15 mouse cellular contexts compared by ENCODE assay signal in genomic region chr13:54759496-54759895, GRCm38 (mm10). TPM values are rescaled to one million over a fixed set of nuclear protein-coding genes. Genes with fewer than 3 reads are reported as not detected.
DNase-seq lines count a peak whose midpoint lies in the region; ATAC-seq and TF ChIP-seq lines count a peak whose summit lies in the region.
"Had no signal": no experiment of that assay in that cellular context is flagged by ENCODE, and none has a peak within 500 bp of the region (broad histone marks: within the 10 kb centered on the region; RNA-seq: fewer than 3 reads in every experiment).

No protein-coding gene starts in this region.

- peak overlapping the region; percentile 80; the same call in 1 of the 2 replicates for H3K4me2 ChIP-seq in forebrain, embryonic 11.5 days (ENCODE audit: low read depth, low read length, severe bottlenecking)
- no peak overlapping the region for H3K4me2 ChIP-seq in heart, embryonic 11.5 days

- peaks cover 37% of the 10 kb centered on the region for H3K4me1 ChIP-seq in E14TG2a.4 (replicated peaks; ENCODE audit: low read depth, low read length)
- H3K4me1 ChIP-seq in forebrain, embryonic 11.5 days (replicated peaks; ENCODE audit: control insufficient read depth, insufficient read depth, low read length) = peaks cover 11% of the 10 kb centered on the region
- H3K4me1 ChIP-seq in midbrain, embryonic 10.5 days = peaks cover 46% of the 10 kb centered on the region
- peaks cover 8% of the 10 kb centered on the region; the same call in 1 of the 2 replicates for H3K4me1 ChIP-seq in heart, embryonic 11.5 days (ENCODE audit: control insufficient read depth, insufficient read depth, low read length)

- H3K9ac ChIP-seq in forebrain, embryonic 11.5 days (ENCODE audit: low read length) = no peak overlapping the region
- no peak overlapping the region for H3K9ac ChIP-seq in heart, embryonic 11.5 days (ENCODE audit: low read depth, low read length)
- H3K9ac ChIP-seq: embryonic facial prominence, embryonic 13.5 days; stomach, embryonic 15.5 days had no signal

- peaks cover 73% of the 10 kb centered on the region for H3K27me3 ChIP-seq in E14TG2a.4 (ENCODE audit: insufficient read depth, low read length)
- peaks cover 10% of the 10 kb centered on the region for H3K27me3 ChIP-seq in forebrain, embryonic 11.5 days (ENCODE audit: control insufficient read depth, insufficient read depth, low read length)
- peaks cover 85% of the 10 kb centered on the region for H3K27me3 ChIP-seq in midbrain, embryonic 10.5 days (ENCODE audit: low read depth, poor library complexity, severe bottlenecking)
- H3K27me3 ChIP-seq in heart, embryonic 11.5 days (ENCODE audit: control insufficient read depth, insufficient read depth, low read length) = peaks cover 66% of the 10 kb centered on the region

- no peaks in the 10 kb centered on the region for H3K9me3 ChIP-seq in E14TG2a.4 (ENCODE audit: low read length)
- H3K9me3 ChIP-seq in forebrain, embryonic 11.5 days (ENCODE audit: control insufficient read depth, low read length) = no peaks in the 10 kb centered on the region
- H3K9me3 ChIP-seq in midbrain, embryonic 10.5 days (replicated peaks) = no peaks in the 10 kb centered on the region
- H3K9me3 ChIP-seq in heart, embryonic 11.5 days (replicated peaks; ENCODE audit: control insufficient read depth, low read length) = no peaks in the 10 kb centered on the region
- H3K9me3 ChIP-seq: embryonic facial prominence, embryonic 13.5 days; G1E; stomach, embryonic 15.5 days had no signal

- ATAC-seq in forebrain, embryonic 11.5 days (replicated peaks; ENCODE audit: low FRiP score) = 0 out of 2 replicates have a peak, but pooled peaks have one; percentile 15
- ATAC-seq in heart, embryonic 11.5 days (replicated peaks; ENCODE audit: insufficient number of reproducible peaks, low FRiP score, low TSS enrichment) = no peak

- WGBS in forebrain, embryonic 11.5 days = 4% methylated on average over 7 of the region's 7 CpGs
- WGBS in midbrain, embryonic 10.5 days = 4% methylated on average over 7 of the region's 7 CpGs
- 21% methylated on average over 7 of the region's 7 CpGs for whole genome bisulfite sequencing in heart, embryonic 11.5 days (ENCODE audit: insufficient replicate concordance)

- TF ChIP-seq CTCF in E14TG2a.4 (conservative IDR thresholded peaks at IDR 0.05; ENCODE audit: low read length) = no peak

- peak; percentile 29 for DNase-seq in MN1 (ENCODE audit: low spot score)
- DNase-seq in forebrain, embryonic 11.5 days (ENCODE audit: low spot score) = no peak
- no peak for DNase-seq in midbrain, embryonic 10.5 days (ENCODE audit: low spot score)
- DNase-seq in thymus, postnatal 0 days (ENCODE audit: low spot score) = no peak
- DNase-seq in lung, postnatal 10 days = no peak
- DNase-seq in kidney, postnatal 14 days = no peak
- DNase-seq: adrenal gland, postnatal 25 days; gastrocnemius, postnatal 25 days had no signal

- 0 out of 2 replicates have a peak overlapping the region, but pooled peaks have one; percentile 26 for H3K4me3 ChIP-seq in E14TG2a.4 (replicated peaks; ENCODE audit: low read length)
- H3K4me3 ChIP-seq in forebrain, embryonic 11.5 days (ENCODE audit: low read depth, low read length) = no peak overlapping the region
- peak overlapping the region; percentile 61 for H3K4me3 ChIP-seq in midbrain, embryonic 10.5 days
- no peak overlapping the region for H3K4me3 ChIP-seq in heart, embryonic 11.5 days (ENCODE audit: low read depth, low read length)
- H3K4me3 ChIP-seq: embryonic facial prominence, embryonic 13.5 days had no signal

- H3K27ac ChIP-seq in forebrain, embryonic 11.5 days (ENCODE audit: low read depth, low read length) = no peak overlapping the region
- H3K27ac ChIP-seq in midbrain, embryonic 10.5 days (replicated peaks) = peak overlapping the region; percentile 84
- no peak overlapping the region for H3K27ac ChIP-seq in heart, embryonic 11.5 days (ENCODE audit: low read depth, low read length)
- H3K27ac ChIP-seq: embryonic facial prominence, embryonic 13.5 days; macrophage; stomach, embryonic 15.5 days had no signal

- no peaks in the 10 kb centered on the region for H3K36me3 ChIP-seq in E14TG2a.4 (ENCODE audit: insufficient read depth, low read length)
- no peaks in the 10 kb centered on the region for H3K36me3 ChIP-seq in forebrain, embryonic 11.5 days (ENCODE audit: control insufficient read depth, insufficient read depth, low read length)
- H3K36me3 ChIP-seq in midbrain, embryonic 10.5 days = no peaks in the 10 kb centered on the region
- H3K36me3 ChIP-seq in heart, embryonic 11.5 days (ENCODE audit: control insufficient read depth, insufficient read depth, low read length) = no peaks in the 10 kb centered on the region
- H3K36me3 ChIP-seq: embryonic facial prominence, embryonic 13.5 days; G1E; stomach, embryonic 15.5 days had no signal

RNA-seq across cellular contexts. Expression of gene Sncb, which starts 6.9 kb away (rescaled TPM):
- 1.3 and 2.6 TPM in 2 replicates for polyA plus RNA-seq in forebrain, embryonic 11.5 days (2014; fragmentation: Nextera tagmentation; extraction: Ambion mirVana)
- polyA plus RNA-seq in midbrain, embryonic 10.5 days (2016; fragmentation: Nextera tagmentation; extraction: Ambion mirVana) = 1.5 TPM in 2 replicates
- polyA plus RNA-seq in heart, embryonic 11.5 days (2014; fragmentation: Nextera tagmentation; extraction: Ambion mirVana) = 0.27 and 0.59 TPM in 2 replicates
- 0.31 TPM in 1 of 2 replicates, not detected in the other for polyA plus RNA-seq in thymus, postnatal 0 days (2015; fragmentation: Nextera tagmentation; extraction: Ambion mirVana)
- polyA plus RNA-seq: G1E; liver, adult 2 months; macrophage had no signal

RNA-seq across cellular contexts. Expression of gene Gprin1, which starts 9.8 kb away (rescaled TPM):
- polyA plus RNA-seq in forebrain, embryonic 11.5 days (2014; fragmentation: Nextera tagmentation; extraction: Ambion mirVana) = 8.2 and 13.5 TPM in 2 replicates
- polyA plus RNA-seq in midbrain, embryonic 10.5 days (2016; fragmentation: Nextera tagmentation; extraction: Ambion mirVana) = 0.88 and 1.1 TPM in 2 replicates
- polyA plus RNA-seq in heart, embryonic 11.5 days (2014; fragmentation: Nextera tagmentation; extraction: Ambion mirVana) = 0.13 TPM in 2 replicates
- polyA plus RNA-seq in thymus, postnatal 0 days (2015; fragmentation: Nextera tagmentation; extraction: Ambion mirVana) = 0.77 and 1.0 TPM in 2 replicates
- polyA plus RNA-seq: G1E; liver, adult 2 months; macrophage had no signal

RNA-seq across cellular contexts. Expression of gene Eif4e1b, which starts 24.3 kb away (rescaled TPM):
- not detected in 2 replicates for polyA plus RNA-seq in forebrain, embryonic 11.5 days (2014; fragmentation: Nextera tagmentation; extraction: Ambion mirVana)
- polyA plus RNA-seq in midbrain, embryonic 10.5 days (2016; fragmentation: Nextera tagmentation; extraction: Ambion mirVana) = not detected in 2 replicates
- polyA plus RNA-seq in heart, embryonic 11.5 days (2014; fragmentation: Nextera tagmentation; extraction: Ambion mirVana) = not detected in 2 replicates
- not detected in 2 replicates for polyA plus RNA-seq in thymus, postnatal 0 days (2015; fragmentation: Nextera tagmentation; extraction: Ambion mirVana)
- polyA plus RNA-seq: embryonic facial prominence, embryonic 13.5 days; G1E; liver, adult 2 months; macrophage; stomach, embryonic 15.5 days had no signal

RNA-seq across cellular contexts. Expression of gene Tspan17, which starts 29.7 kb away (rescaled TPM):
- 6.9 and 8.1 TPM in 2 replicates for polyA plus RNA-seq in forebrain, embryonic 11.5 days (2014; fragmentation: Nextera tagmentation; extraction: Ambion mirVana)
- polyA plus RNA-seq in midbrain, embryonic 10.5 days (2016; fragmentation: Nextera tagmentation; extraction: Ambion mirVana) = 12.9 and 20.6 TPM in 2 replicates
- 2.4 and 3.9 TPM in 2 replicates for polyA plus RNA-seq in heart, embryonic 11.5 days (2014; fragmentation: Nextera tagmentation; extraction: Ambion mirVana)
- 4.4 and 5.0 TPM in 2 replicates for polyA plus RNA-seq in thymus, postnatal 0 days (2015; fragmentation: Nextera tagmentation; extraction: Ambion mirVana)

RNA-seq across cellular contexts. Expression of gene Cdhr2, which starts 58.2 kb away (rescaled TPM):
- not detected in 2 replicates for polyA plus RNA-seq in forebrain, embryonic 11.5 days (2014; fragmentation: Nextera tagmentation; extraction: Ambion mirVana)
- not detected in 2 replicates for polyA plus RNA-seq in midbrain, embryonic 10.5 days (2016; fragmentation: Nextera tagmentation; extraction: Ambion mirVana)
- 0.04 and 0.24 TPM in 2 replicates for polyA plus RNA-seq in heart, embryonic 11.5 days (2014; fragmentation: Nextera tagmentation; extraction: Ambion mirVana)
- 0.14 and 0.22 TPM in 2 replicates for polyA plus RNA-seq in thymus, postnatal 0 days (2015; fragmentation: Nextera tagmentation; extraction: Ambion mirVana)
- polyA plus RNA-seq: embryonic facial prominence, embryonic 13.5 days; G1E; macrophage had no signal

Comparison
In these comparisons a context has a peak if more than half of its experiments do, and no peak if none do; other contexts are left out.
1. H3K4me3 ChIP-seq: peak in E14TG2a.4 (single experiment) and midbrain, embryonic 10.5 days (single experiment); none in forebrain, embryonic 11.5 days (single experiment) and heart, embryonic 11.5 days (single experiment).